Mouse (Mus musculus): ENCODE data around the gene Ctdspl. TPM values are rescaled to one million over a fixed set of nuclear protein-coding genes. Genes with fewer than 3 reads are reported as not detected.

Gene Ctdspl
- polyA plus RNA-seq, 1 experiment = 9.3 TPM

DNA sequence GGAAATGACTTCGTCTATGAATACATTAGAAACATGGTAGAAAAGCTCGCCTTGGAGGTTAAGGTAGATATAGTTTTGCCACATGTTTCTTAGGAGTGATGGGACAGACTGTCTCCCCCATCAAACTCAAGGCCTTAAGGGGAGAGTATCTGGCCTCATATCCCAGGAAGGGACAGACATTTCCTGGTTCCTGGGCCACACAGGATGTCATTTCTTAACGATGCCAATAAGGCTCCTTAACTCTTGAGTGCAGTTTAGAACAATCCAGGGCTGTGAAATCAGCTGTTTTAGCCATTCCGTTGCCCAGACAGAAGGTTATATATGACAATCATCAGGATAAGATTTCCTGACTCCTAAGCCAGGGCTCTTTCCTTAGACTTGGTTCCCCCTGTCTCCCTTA, 104.8 kb downstream of the Ctdspl start:
- Histone ChIP-seq H3K4me3 (ENCODE audit: control insufficient read depth, insufficient read depth, low read length) (no peak overlapping the region), H3K36me3 (ENCODE audit: control insufficient read depth, insufficient read depth, low read length) (no peaks in the 10 kb centered on the region), H3K27me3 (ENCODE audit: control insufficient read depth, insufficient read depth, low read length) (no peaks in the 10 kb centered on the region), H3K27ac (ENCODE audit: control insufficient read depth, insufficient read depth, low read length) (no peak overlapping the region), H3K4me1 (replicated peaks; ENCODE audit: control insufficient read depth, insufficient read depth, low read length) (peaks cover 5% of the 10 kb centered on the region)
- 95% methylated on average over 4 of the region's 4 CpGs for WGBS
- TF ChIP-seq POLR2A (IDR thresholded peaks at IDR 0.05; ENCODE audit: control insufficient read depth, extremely low read depth, insufficient read depth, low read length, poor library complexity) (no peak), CTCF (IDR thresholded peaks at IDR 0.05; ENCODE audit: borderline replicate concordance, control insufficient read depth, extremely low read depth, insufficient read depth, low read length, poor library complexity) (no peak)
- no peak for DNase-seq

GRCm38 (mm10) chr9:119031772-119032171, 105.5 kb downstream of the Ctdspl start:
- 94% methylated on average over 14 of the region's 14 CpGs for WGBS
- no peak for TF ChIP-seq CTCF (IDR thresholded peaks at IDR 0.05; ENCODE audit: borderline replicate concordance, control insufficient read depth, extremely low read depth, insufficient read depth, low read length, poor library complexity)
- TF ChIP-seq POLR2A (IDR thresholded peaks at IDR 0.05; ENCODE audit: control insufficient read depth, extremely low read depth, insufficient read depth, low read length, poor library complexity) = no peak
- no peak overlapping the region for H3K27ac ChIP-seq (ENCODE audit: control insufficient read depth, insufficient read depth, low read length)
- DNase-seq = no peak
- no peaks in the 10 kb centered on the region for H3K27me3 ChIP-seq (ENCODE audit: control insufficient read depth, insufficient read depth, low read length)
- H3K36me3 ChIP-seq (ENCODE audit: control insufficient read depth, insufficient read depth, low read length) = no peaks in the 10 kb centered on the region
- no peak overlapping the region for H3K4me3 ChIP-seq (ENCODE audit: control insufficient read depth, insufficient read depth, low read length)
- peaks cover 6% of the 10 kb centered on the region for H3K4me1 ChIP-seq (replicated peaks; ENCODE audit: control insufficient read depth, insufficient read depth, low read length)

GRCm38 (mm10) chr9:119032538-119032937, 106.3 kb downstream of the Ctdspl start:
- H3K27me3 ChIP-seq (ENCODE audit: control insufficient read depth, insufficient read depth, low read length) = no peaks in the 10 kb centered on the region
- DNase-seq = no peak
- no peak overlapping the region for H3K4me3 ChIP-seq (ENCODE audit: control insufficient read depth, insufficient read depth, low read length)
- no peak overlapping the region for H3K27ac ChIP-seq (ENCODE audit: control insufficient read depth, insufficient read depth, low read length)
- no peak for TF ChIP-seq CTCF (IDR thresholded peaks at IDR 0.05; ENCODE audit: borderline replicate concordance, control insufficient read depth, extremely low read depth, insufficient read depth, low read length, poor library complexity)
- no peak for TF ChIP-seq POLR2A (IDR thresholded peaks at IDR 0.05; ENCODE audit: control insufficient read depth, extremely low read depth, insufficient read depth, low read length, poor library complexity)
- H3K4me1 ChIP-seq (replicated peaks; ENCODE audit: control insufficient read depth, insufficient read depth, low read length) = peaks cover 6% of the 10 kb centered on the region
- WGBS = 97% methylated on average over 9 of the region's 9 CpGs
- no peaks in the 10 kb centered on the region for H3K36me3 ChIP-seq (ENCODE audit: control insufficient read depth, insufficient read depth, low read length)

GRCm38 (mm10) chr9:119033111-119033921, 107.1 kb downstream of the Ctdspl start:
- Histone ChIP-seq H3K4me1 (replicated peaks; ENCODE audit: control insufficient read depth, insufficient read depth, low read length) (peaks cover 6% of the 10 kb centered on the region), H3K4me3 (ENCODE audit: control insufficient read depth, insufficient read depth, low read length) (no peak overlapping the region), H3K27me3 (ENCODE audit: control insufficient read depth, insufficient read depth, low read length) (no peaks in the 10 kb centered on the region), H3K27ac (ENCODE audit: control insufficient read depth, insufficient read depth, low read length) (no peak overlapping the region), H3K36me3 (ENCODE audit: control insufficient read depth, insufficient read depth, low read length) (no peaks in the 10 kb centered on the region)
- 94% methylated on average over 19 of the region's 19 CpGs for WGBS
- DNase-seq = no peak
- TF ChIP-seq POLR2A (IDR thresholded peaks at IDR 0.05; ENCODE audit: control insufficient read depth, extremely low read depth, insufficient read depth, low read length, poor library complexity) = no peak
- TF ChIP-seq CTCF (IDR thresholded peaks at IDR 0.05; ENCODE audit: borderline replicate concordance, control insufficient read depth, extremely low read depth, insufficient read depth, low read length, poor library complexity) = no peak

GRCm38 (mm10) chr9:119034069-119034468, 107.8 kb downstream of the Ctdspl start:
- Histone ChIP-seq H3K27me3 (ENCODE audit: control insufficient read depth, insufficient read depth, low read length) (no peaks in the 10 kb centered on the region), H3K36me3 (ENCODE audit: control insufficient read depth, insufficient read depth, low read length) (no peaks in the 10 kb centered on the region), H3K4me1 (replicated peaks; ENCODE audit: control insufficient read depth, insufficient read depth, low read length) (peaks cover 6% of the 10 kb centered on the region), H3K4me3 (ENCODE audit: control insufficient read depth, insufficient read depth, low read length) (no peak overlapping the region), H3K27ac (ENCODE audit: control insufficient read depth, insufficient read depth, low read length) (no peak overlapping the region)
- no peak for DNase-seq
- 94% methylated on average over 8 of the region's 8 CpGs for WGBS
- TF ChIP-seq POLR2A (IDR thresholded peaks at IDR 0.05; ENCODE audit: control insufficient read depth, extremely low read depth, insufficient read depth, low read length, poor library complexity) (no peak), CTCF (IDR thresholded peaks at IDR 0.05; ENCODE audit: borderline replicate concordance, control insufficient read depth, extremely low read depth, insufficient read depth, low read length, poor library complexity) (no peak)

DNA sequence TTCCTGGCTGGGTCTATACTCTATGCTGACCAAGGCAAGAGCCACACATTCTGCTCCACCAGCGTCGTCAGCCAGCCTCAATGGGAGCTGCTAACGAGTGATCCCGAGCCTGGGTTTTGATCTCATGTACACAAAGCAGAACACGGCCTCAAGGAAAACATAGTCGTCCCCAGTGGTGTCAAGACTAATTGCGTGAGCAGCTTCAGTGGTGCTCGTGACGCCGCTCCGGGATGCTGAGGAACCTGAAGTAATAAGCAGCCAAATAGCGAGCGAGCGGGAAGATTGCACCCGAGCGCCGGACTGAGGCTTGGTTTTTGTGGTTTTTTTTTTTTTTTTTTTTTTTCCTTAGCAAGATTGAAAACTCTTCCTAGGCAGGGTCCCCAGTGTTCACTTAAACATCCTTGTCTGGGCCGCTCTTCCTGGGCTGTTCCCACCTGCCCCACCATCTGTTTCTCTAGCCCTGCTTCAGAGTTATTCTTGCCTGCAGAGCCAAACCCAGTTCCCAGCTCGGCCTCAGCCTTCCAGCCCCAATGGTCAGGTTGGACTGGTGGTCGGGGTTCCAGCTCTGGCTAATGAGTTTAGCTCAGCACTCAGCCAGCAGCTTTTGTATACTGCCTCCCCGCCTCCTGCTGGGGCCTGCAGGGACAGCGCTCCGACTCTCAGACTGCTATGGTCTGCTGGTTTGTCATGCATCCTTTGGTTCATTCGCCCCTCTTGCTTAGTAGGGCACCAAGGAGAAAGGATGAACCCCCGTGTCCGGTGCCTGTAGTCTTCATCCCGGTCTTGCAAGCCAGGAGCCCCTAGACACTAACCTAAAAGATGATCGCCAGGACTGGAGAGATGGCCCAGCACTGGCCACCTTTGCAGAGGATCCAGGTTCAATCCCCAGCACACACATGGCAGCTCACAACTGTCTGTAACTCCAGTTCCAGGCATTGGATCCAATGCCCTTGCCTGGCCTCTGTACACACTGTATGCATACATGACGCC, 108.7 kb downstream of the Ctdspl start:
- Histone ChIP-seq H3K27me3 (ENCODE audit: control insufficient read depth, insufficient read depth, low read length) (no peaks in the 10 kb centered on the region), H3K4me1 (replicated peaks; ENCODE audit: control insufficient read depth, insufficient read depth, low read length) (peaks cover 6% of the 10 kb centered on the region), H3K27ac (ENCODE audit: control insufficient read depth, insufficient read depth, low read length) (no peak overlapping the region), H3K4me3 (ENCODE audit: control insufficient read depth, insufficient read depth, low read length) (no peak overlapping the region), H3K36me3 (ENCODE audit: control insufficient read depth, insufficient read depth, low read length) (no peaks in the 10 kb centered on the region)
- TF ChIP-seq POLR2A (IDR thresholded peaks at IDR 0.05; ENCODE audit: control insufficient read depth, extremely low read depth, insufficient read depth, low read length, poor library complexity) (no peak), CTCF (IDR thresholded peaks at IDR 0.05; ENCODE audit: borderline replicate concordance, control insufficient read depth, extremely low read depth, insufficient read depth, low read length, poor library complexity) (no peak)
- 82% methylated on average over 29 of the region's 29 CpGs for WGBS
- DNase-seq = no peak
